Mouse (Mus musculus): ENCODE results near the gene Hand2. TPM values are rescaled to one million over a fixed set of nuclear protein-coding genes. Genes with fewer than 3 reads are reported as not detected.

Hand2 gene
- polyA plus RNA-seq, 1 experiment from 2014 or later, result 0.16 TPM

GRCm38 (mm10) chr8:57374044-57374443 is 53.3 kb downstream of the Hand2 start:
- Histone ChIP-seq H3K36me3 (ENCODE audit: insufficient read depth) (no peaks in the 10 kb centered on the region), H3K9me3 (ENCODE audit: low read depth, low read length) (no peaks in the 10 kb centered on the region), H3K27ac (ENCODE audit: low read depth) (no peak overlapping the region), H3K9ac (no peak overlapping the region), H3K4me1 (ENCODE audit: insufficient read depth) (no peaks in the 10 kb centered on the region), H3K4me2 (no peak overlapping the region), H3K4me3 (ENCODE audit: low read depth, low read length) (no peak overlapping the region), H3K27me3 (ENCODE audit: insufficient read depth, low read length) (no peaks in the 10 kb centered on the region)
- ATAC-seq (ENCODE audit: insufficient read depth) (no peak), DNase-seq (no peak)
- TF ChIP-seq CTCF (IDR thresholded peaks at IDR 0.05; ENCODE audit: low read depth), result no peak
- WGBS, result 83% methylated on average over 2 of the region's 2 CpGs

Other genes starting within 250 kb of the Hand2 start
- gene Scrg1, start 134.9 kb downstream of the Hand2 start, polyA plus RNA-seq (2014; fragmentation: Nextera tagmentation; extraction: Ambion mirVana), result 0.46 and 0.95 TPM in 2 replicates
- gene Sap30, start 166.9 kb downstream of the Hand2 start, polyA plus RNA-seq (2014; fragmentation: Nextera tagmentation; extraction: Ambion mirVana), result 39.3 and 47.4 TPM in 2 replicates
- gene Hmgb2, start 190.9 kb downstream of the Hand2 start, polyA plus RNA-seq (2014; fragmentation: Nextera tagmentation; extraction: Ambion mirVana), result 500 and 503 TPM in 2 replicates

Data from lung, embryonic 14.5 days (tissue).